Mouse (Mus musculus) MEL (cell line): Measurements from ENCODE around the gene Rpp25. TPM values are rescaled to one million over a fixed set of nuclear protein-coding genes. Genes with fewer than 3 reads are reported as not detected.

Source experiments
- DNase-seq: peaks from one replicate; pipeline ENCODE4 v3.0.0; 2011; ENCODE audit warnings: low read depth, low spot score
- H3K27ac ChIP-seq: 2 replicates; pipeline ENCODE4 v1.5.1; 2012; ENCODE audit warnings: low read depth, mild to moderate bottlenecking, control low read depth, low read length, moderate library complexity; ENCODE audit not compliant: control insufficient read depth
- H3K27me3 ChIP-seq, 2 experiments: fragments of 150-350 bp in 1 of 2; sonication (generic) in 1 of 2; 2 replicates each; pipeline ENCODE4 v1.6.1; 2012; ENCODE audit warnings: low read length in 2 of 2, mild to moderate bottlenecking in 2 of 2, improper control_type of control experiment in 1 of 2, moderate library complexity in 1 of 2; ENCODE audit not compliant: insufficient read depth in 2 of 2, control insufficient read depth in 1 of 2
- H3K36me3 ChIP-seq, 2 experiments: 2 replicates each; pipeline ENCODE4 v1.6.1; 2012 to 2014; ENCODE audit warnings: low read length in 2 of 2, improper control_type of control experiment in 1 of 2, inconsistent platforms in 1 of 2, mild to moderate bottlenecking in 1 of 2; ENCODE audit not compliant: insufficient read depth in 2 of 2, control insufficient read depth in 1 of 2
- H3K4me1 ChIP-seq, 2 experiments: fragments of 150-350 bp in 1 of 2; sonication (generic) in 1 of 2; 2 replicates each; pipeline ENCODE4 v1.6.1; 2012; ENCODE audit warnings: low read length in 2 of 2, improper control_type of control experiment in 1 of 2, mild to moderate bottlenecking in 1 of 2; ENCODE audit not compliant: insufficient read depth in 2 of 2, control insufficient read depth in 1 of 2
- H3K4me3 ChIP-seq, 2 experiments: fragments of 150-350 bp in 1 of 2; sonication (generic) in 1 of 2; 2 replicates each; pipeline ENCODE4 v1.5.1; 2012; ENCODE audit warnings: low read depth in 2 of 2, low read length in 2 of 2, mild to moderate bottlenecking in 2 of 2, moderate library complexity in 2 of 2, control low read depth in 1 of 2, improper control_type of control experiment in 1 of 2; ENCODE audit not compliant: control insufficient read depth in 1 of 2, insufficient read depth in 1 of 2
- H3K79me2 ChIP-seq: 2 replicates; pipeline ENCODE4 v1.6.1; 2012; ENCODE audit warnings: mild to moderate bottlenecking, low read length, moderate library complexity; ENCODE audit not compliant: control insufficient read depth, poor library complexity, insufficient read depth
- H3K9ac ChIP-seq: 2 replicates; pipeline ENCODE4 v1.6.1; 2012; ENCODE audit warnings: low read depth, mild to moderate bottlenecking, control low read depth, low read length, moderate library complexity; ENCODE audit not compliant: control insufficient read depth, poor library complexity, severe bottlenecking
- H3K9me3 ChIP-seq: fragments of 150-350 bp; sonication (generic); replicated peaks from 2 replicates; pipeline ENCODE4 v1.6.1; 2012; ENCODE audit warnings: mild to moderate bottlenecking, low read length, improper control_type of control experiment, moderate library complexity; ENCODE audit not compliant: insufficient read depth
- CHD1 ChIP-seq: IDR thresholded peaks from 2 replicates; pipeline ENCODE4 v1.6.1; 2012; ENCODE audit warnings: low read depth, mild to moderate bottlenecking, inconsistent platforms, low read length, improper control_type of control experiment
- CHD2 ChIP-seq: IDR thresholded peaks from 2 replicates; pipeline ENCODE4 v1.6.1; 2011; ENCODE audit warnings: low read length, improper control_type of control experiment
- CTCF ChIP-seq, 3 experiments: IDR thresholded peaks in 2 of 3; conservative IDR thresholded peaks in 1 of 3; 2 replicates each; pipeline ENCODE4 v1.5.1; 2011 to 2012; ENCODE audit warnings: low read length in 3 of 3, low read depth in 2 of 3, mild to moderate bottlenecking in 2 of 3, improper control_type of control experiment in 1 of 3, inconsistent platforms in 1 of 3, mixed read lengths in 1 of 3, moderate library complexity in 1 of 3; ENCODE audit not compliant: control insufficient read depth in 1 of 3, insufficient read depth in 1 of 3, poor library complexity in 1 of 3, severe bottlenecking in 1 of 3
- GATA1 ChIP-seq: IDR thresholded peaks from 2 replicates; pipeline ENCODE4 v1.6.1; 2011; ENCODE audit warnings: low read depth, low read length, improper control_type of control experiment
- HCFC1 ChIP-seq: IDR thresholded peaks from 2 replicates; pipeline ENCODE4 v1.6.1; 2012; ENCODE audit warnings: low read depth, mild to moderate bottlenecking, inconsistent platforms, low read length, improper control_type of control experiment, moderate library complexity
- JUND ChIP-seq: IDR thresholded peaks from 2 replicates; pipeline ENCODE4 v1.6.1; 2011; ENCODE audit warnings: low read depth, mild to moderate bottlenecking, improper control_type of control experiment, low read length
- MXI1 ChIP-seq: IDR thresholded peaks from 2 replicates; pipeline ENCODE4 v1.6.1; 2011; ENCODE audit warnings: mild to moderate bottlenecking, low read depth, low read length, improper control_type of control experiment
- MYB ChIP-seq: IDR thresholded peaks from 2 replicates; pipeline ENCODE4 v1.6.1; 2011; ENCODE audit warnings: mild to moderate bottlenecking, low read depth, low read length, improper control_type of control experiment
- MYC ChIP-seq: IDR thresholded peaks from 2 replicates; pipeline ENCODE4 v1.6.1; 2011; ENCODE audit warnings: low read depth, mild to moderate bottlenecking, low read length, improper control_type of control experiment, moderate library complexity
- NELFE ChIP-seq: IDR thresholded peaks from 2 replicates; pipeline ENCODE4 v1.6.1; 2011; ENCODE audit warnings: low read depth, low read length, improper control_type of control experiment
- RAD21 ChIP-seq: IDR thresholded peaks from 2 replicates; pipeline ENCODE4 v1.6.1; 2011; ENCODE audit warnings: mild to moderate bottlenecking, low read depth, low read length, improper control_type of control experiment
- RCOR1 ChIP-seq: IDR thresholded peaks from 2 replicates; pipeline ENCODE4 v1.6.1; 2012; ENCODE audit warnings: low read depth, mild to moderate bottlenecking, inconsistent platforms, low read length, improper control_type of control experiment
- SMC3 ChIP-seq: IDR thresholded peaks from 2 replicates; pipeline ENCODE4 v1.6.1; 2011; ENCODE audit warnings: low read depth, low read length, improper control_type of control experiment
- TAL1 ChIP-seq: IDR thresholded peaks from 2 replicates; pipeline ENCODE4 v1.6.1; 2012; ENCODE audit warnings: mild to moderate bottlenecking, inconsistent platforms, low read length, moderate library complexity, mixed read lengths
- TCF12 ChIP-seq: IDR thresholded peaks from 2 replicates; pipeline ENCODE4 v1.6.1; 2014; ENCODE audit warnings: low read depth, mild to moderate bottlenecking, inconsistent platforms, low read length, improper control_type of control experiment, moderate library complexity
- UBTF ChIP-seq: IDR thresholded peaks from 2 replicates; pipeline ENCODE4 v1.6.1; 2012; ENCODE audit warnings: low read depth, mild to moderate bottlenecking, inconsistent platforms, low read length, improper control_type of control experiment, moderate library complexity, borderline replicate concordance; ENCODE audit not compliant: insufficient read depth
- ZKSCAN1 ChIP-seq: IDR thresholded peaks from 2 replicates; pipeline ENCODE4 v1.6.1; 2012; ENCODE audit warnings: low read depth, mild to moderate bottlenecking, inconsistent platforms, low read length, improper control_type of control experiment, moderate library complexity
- ZNF384 ChIP-seq: IDR thresholded peaks from 2 replicates; pipeline ENCODE4 v1.6.1; 2012; ENCODE audit warnings: low read depth, mild to moderate bottlenecking, inconsistent platforms, low read length, improper control_type of control experiment
- polyA plus RNA-seq, 2 experiments: library from polyadenylated mRNA; stranded (reverse) in 1 of 2; unstranded in 1 of 2; fragments of >175 nt in 1 of 2; fragments of >200 nt in 1 of 2; gene quantifications; 2 replicates each; pipeline versions ENCODE4 v1.2.1 to v1.2.4; 2012; ENCODE audit warnings: low replicate concordance in 2 of 2, low read depth in 1 of 2; ENCODE audit not compliant: insufficient read length in 2 of 2, insufficient read depth in 1 of 2, missing spikeins in 1 of 2
- total RNA-seq: library from RNA; depleted of rRNA; stranded (reverse); fragments of 300-350 nt; gene quantifications from 2 replicates; pipeline ENCODE4 v1.2.3, GENCODE M21; 2012

The Rpp25 gene
- total and polyA plus RNA-seq, 3 experiments, result 0.12 to 0.68 TPM; not detected in 1

GRCm38 (mm10) chr9:57502911-57503621 is 760 bp upstream of the Rpp25 start:
- Histone ChIP-seq H3K9me3 (no peaks in the 10 kb centered on the region), H3K4me3 (no peak overlapping the region), H3K79me2 (no peaks in the 10 kb centered on the region), H3K27ac (no peak overlapping the region), H3K36me3 (peaks cover 0 to 11% of the 10 kb centered on the region in 2 experiments; a peak in 2 of 4 replicates), H3K9ac (no peak overlapping the region), H3K4me1 (peaks cover 0 to 17% of the 10 kb centered on the region in 2 experiments; a peak in 3 of 4 replicates), H3K27me3 (peaks cover 8 to 11% of the 10 kb centered on the region in 2 experiments)
- TF ChIP-seq NELFE (no peak), CTCF (IDR thresholded peaks at IDR 0.05 in 2 of 3, conservative IDR thresholded peaks at IDR 0.05 in 1 of 3; ENCODE audit: control insufficient read depth in 1 of 3, insufficient read depth in 1 of 3, low read depth in 2 of 3, low read length in 3 of 3, poor library complexity in 1 of 3, severe bottlenecking in 1 of 3) (no peak), MXI1 (no peak)
- no peak for DNase-seq

GRCm38 (mm10) chr9:57504381-57504700 is 515 bp downstream of the Rpp25 start:
- peaks cover 4 to 5% of the 10 kb centered on the region in 2 experiments; a peak in 3 of 4 replicates for H3K27me3 ChIP-seq
- no peaks in the 10 kb centered on the region for H3K79me2 ChIP-seq
- no peak for DNase-seq
- peaks cover 0 to 11% of the 10 kb centered on the region in 2 experiments; a peak in 2 of 4 replicates for H3K36me3 ChIP-seq
- H3K4me3 ChIP-seq, result no peak overlapping the region
- H3K9me3 ChIP-seq, result no peaks in the 10 kb centered on the region
- H3K4me1 ChIP-seq, result peaks cover 0 to 17% of the 10 kb centered on the region in 2 experiments; a peak in 3 of 4 replicates
- H3K27ac ChIP-seq, result no peak overlapping the region
- no peak overlapping the region for H3K9ac ChIP-seq
- TF ChIP-seq CHD1 (no peak), CTCF (IDR thresholded peaks at IDR 0.05 in 2 of 3, conservative IDR thresholded peaks at IDR 0.05 in 1 of 3; ENCODE audit: control insufficient read depth in 1 of 3, insufficient read depth in 1 of 3, low read depth in 2 of 3, low read length in 3 of 3, poor library complexity in 1 of 3, severe bottlenecking in 1 of 3) (no peak)

- Histone ChIP-seq H3K27me3 (peaks cover 3 to 5% of the 10 kb centered on the region in 2 experiments; a peak in 2 of 4 replicates), H3K9me3 (no peaks in the 10 kb centered on the region), H3K27ac (no peak overlapping the region), H3K9ac (no peak overlapping the region), H3K36me3 (peaks cover 0 to 11% of the 10 kb centered on the region in 2 experiments; a peak in 2 of 4 replicates), H3K79me2 (no peaks in the 10 kb centered on the region), H3K4me3 (no peak overlapping the region), H3K4me1 (peaks cover 0 to 17% of the 10 kb centered on the region in 2 experiments; a peak in 3 of 4 replicates)
- no peak for DNase-seq
- TF ChIP-seq SMC3 (no peak), UBTF (no peak)
These were observed 1.1 kb downstream of the Rpp25 start for GRCm38 (mm10) chr9:57504891-57505290.

GRCm38 (mm10) chr9:57505700-57506099 is 1.9 kb downstream of the Rpp25 start:
- H3K4me3 ChIP-seq, result no peak overlapping the region
- no peak overlapping the region for H3K9ac ChIP-seq
- 0 out of 2 replicates have a peak overlapping the region, but pooled peaks have one; percentile 2 for H3K27ac ChIP-seq
- H3K9me3 ChIP-seq, result no peaks in the 10 kb centered on the region
- peaks cover 2% of the 10 kb centered on the region in 2 experiments; a peak in 2 of 4 replicates for H3K27me3 ChIP-seq
- H3K79me2 ChIP-seq, result no peaks in the 10 kb centered on the region
- peak; percentile 94 for DNase-seq
- peaks cover 0 to 17% of the 10 kb centered on the region in 2 experiments; a peak in 3 of 4 replicates for H3K4me1 ChIP-seq
- H3K36me3 ChIP-seq, result peaks cover 0 to 11% of the 10 kb centered on the region in 2 experiments; a peak in 2 of 4 replicates
- TF ChIP-seq GATA1 (peak; percentile 99), JUND (no peak), TAL1 (peak; percentile 100), SMC3 (no peak), CHD2 (no peak), RCOR1 (peak; percentile 100), MYB (no peak), ZKSCAN1 (no peak), HCFC1 (no peak), RAD21 (no peak), ZNF384 (no peak), TCF12 (peak; percentile 99), MXI1 (no peak), MYC (no peak), UBTF (no peak)
